Mouse (Mus musculus) heart, postnatal 14 days (tissue): ENCODE results near the gene Ppa2. TPM values are rescaled to one million over a fixed set of nuclear protein-coding genes. Genes with fewer than 3 reads are reported as not detected.

Source experiments
- DNase-seq, 2 experiments: peaks; one replicate each; pipeline ENCODE4 v3.0.0; 2021 to 2022
- intact Hi-C: fragments of 180-260 bp; cut with DNase I; formaldehyde crosslinking; loops from one replicate; pipeline ENCODE4 v1.15.1; 2025
- long read RNA-seq, 2 experiments: library from polyadenylated mRNA; stranded (forward); transcript quantifications; one replicate each; pipeline ENCODE4 v2.0.0; 2021
- total RNA-seq, 2 experiments: library from RNA; stranded (reverse); gene quantifications; 2 replicates each; pipeline ENCODE4 v1.2.3; 2021

Ppa2 gene
- total RNA-seq, result 100 to 1,000 TPM; 110 to 112 TPM
- long read RNA-seq, experiment 1, transcript Ppa2-201 (12 exons, 1,226 nt), result major isoform, 147 of 170 reads
- long read RNA-seq, experiment 1, partial matches to known transcripts, result 2 of 170 reads
- long read RNA-seq, experiment 1, other reads (novel, unspliced or antisense), result 20 of 170 reads
- long read RNA-seq, experiment 2, transcript Ppa2-201 (12 exons, 1,226 nt), result major isoform, 98 of 112 reads
- long read RNA-seq, experiment 2, partial matches to known transcripts, result 1 of 112 reads
- long read RNA-seq, experiment 2, other reads (novel, unspliced or antisense), result 9 of 112 reads

DNA sequence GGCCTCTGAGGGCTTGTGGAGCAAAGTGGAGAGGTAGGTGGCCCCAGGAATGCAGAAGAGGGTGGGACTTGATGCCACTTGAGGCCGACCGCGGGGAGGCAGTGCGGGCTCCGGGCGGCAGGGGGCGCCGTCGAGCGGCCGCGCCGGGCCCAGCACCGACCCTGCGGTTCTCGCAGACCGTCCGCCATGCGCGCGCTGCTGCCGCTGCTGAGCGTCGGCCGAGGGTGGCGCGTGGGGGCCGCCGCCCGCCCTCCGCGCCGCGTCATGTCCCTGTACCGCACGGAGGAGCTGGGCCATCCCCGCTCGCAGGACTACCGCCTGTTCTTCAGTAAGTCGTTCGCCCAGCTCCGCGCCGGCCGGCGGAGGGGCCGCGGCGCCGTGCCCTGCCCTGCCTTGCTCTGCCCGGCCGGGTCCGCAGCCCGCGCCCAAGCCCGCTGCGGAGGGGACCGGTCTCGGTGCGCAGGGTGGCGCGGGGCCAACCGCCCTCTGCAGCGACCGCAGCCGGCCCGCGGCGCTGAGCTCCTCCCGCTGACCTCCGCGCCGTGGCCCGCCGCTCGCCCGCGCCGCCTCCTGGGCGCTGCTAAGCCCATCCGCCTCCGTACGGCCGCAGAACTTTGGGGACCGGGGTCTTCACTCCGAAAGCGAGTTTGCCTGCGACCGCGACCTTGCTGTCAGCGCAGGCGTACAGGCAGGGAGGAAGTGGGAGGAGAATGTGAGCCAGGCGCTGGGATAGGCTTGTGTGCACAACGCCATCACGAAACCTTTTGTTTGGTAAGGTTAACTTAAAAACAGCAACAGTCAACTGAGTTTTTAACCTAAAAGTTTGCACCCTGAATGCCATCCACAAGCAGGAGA is at the start of gene Ppa2:
Ppa2 (plus strand) TSS at position 157 of the 855 bp plus-strand sequence.
- DNase-seq, result peak; percentile 84 to 86
- intact Hi-C loops, result loop anchor here (5.0 to 10.0 kb wide), 5 partner anchors 205 to 1322 kb away; partner anchors contain the start of gene Tet2

- intact Hi-C loops, result loop anchor here (2.0 to 5.0 kb wide), 2 partner anchors 187 to 525 kb away; no protein-coding TSS in a partner anchor
- DNase-seq, result peak; percentile 65 to 82
Measured at GRCm38 (mm10) chr3:133271887-133272286, 38.0 kb upstream of the Ppa2 start.

GRCm38 (mm10) chr3:133284587-133284986 is 25.3 kb upstream of the Ppa2 start:
- DNase-seq, result no peak
- intact Hi-C loops, result no loop called here

DNA sequence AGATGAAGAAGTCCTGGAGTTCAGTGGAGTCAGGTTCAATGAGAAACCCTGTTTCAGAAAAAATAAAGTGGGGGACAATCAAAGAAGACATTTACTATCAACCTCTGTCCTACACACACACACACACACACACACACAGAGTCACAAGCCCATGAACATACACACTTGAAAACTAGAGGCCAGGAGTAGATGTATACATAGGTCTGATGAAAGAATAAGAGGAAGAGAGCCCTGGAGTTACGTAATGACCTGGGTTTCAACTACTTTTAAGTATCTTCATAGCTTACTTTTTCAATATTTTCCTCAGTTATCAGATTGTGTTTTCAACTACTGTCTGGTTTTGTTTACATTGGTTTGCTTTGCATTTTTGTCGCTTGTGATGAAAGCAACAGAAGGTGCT is 21.1 kb upstream of the Ppa2 start:
- intact Hi-C loops, result no loop called here

DNA sequence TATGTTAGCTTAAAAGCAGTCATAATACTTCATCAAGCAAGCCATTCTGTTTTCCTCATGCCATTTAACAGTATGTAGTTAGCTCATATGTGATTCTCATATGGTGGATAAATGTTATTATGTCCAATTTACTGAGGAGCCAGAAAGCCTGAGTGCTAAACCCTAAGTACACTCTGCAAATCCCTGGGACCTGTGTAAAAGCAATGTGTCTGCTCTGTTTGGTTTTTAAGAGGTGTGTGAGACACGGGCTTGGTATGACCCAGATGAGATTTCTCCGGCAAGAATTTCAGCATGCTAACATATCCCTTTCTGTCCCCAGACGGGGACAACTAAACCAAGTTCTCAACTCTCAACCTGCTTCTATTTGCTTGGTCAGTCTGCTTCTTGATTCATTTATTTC is 5.6 kb upstream of the Ppa2 start:
- intact Hi-C loops, result no loop called here
- no peak for DNase-seq

More for the DNA sequence above, 21.1 kb upstream of the Ppa2 start:
- no peak for DNase-seq

GRCm38 (mm10) chr3:133308361-133308760 is 1.5 kb upstream of the Ppa2 start:
- intact Hi-C loops, result no loop called here
- DNase-seq, result no peak

DNA sequence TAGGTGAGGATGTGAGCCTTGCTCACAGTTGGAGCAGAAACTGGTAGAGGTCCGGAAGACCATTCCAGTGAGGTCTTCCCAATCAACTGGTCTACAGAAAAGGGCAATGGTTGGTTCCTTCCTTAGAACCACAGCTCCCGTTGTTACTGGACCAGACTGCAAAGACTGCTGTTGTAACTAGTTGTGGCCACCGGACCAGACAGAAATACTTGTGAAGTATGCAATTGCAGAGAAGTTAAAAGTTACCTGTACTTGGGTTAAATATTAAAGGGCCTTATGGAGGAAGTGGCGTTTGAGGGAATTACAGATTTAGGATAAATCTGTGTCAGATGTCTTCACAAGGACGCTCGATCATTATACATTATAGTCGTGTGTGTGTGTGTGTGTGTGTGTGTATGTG is 551 bp upstream of the Ppa2 start:
- DNase-seq, result no peak
- intact Hi-C loops, result no loop called here

DNA sequence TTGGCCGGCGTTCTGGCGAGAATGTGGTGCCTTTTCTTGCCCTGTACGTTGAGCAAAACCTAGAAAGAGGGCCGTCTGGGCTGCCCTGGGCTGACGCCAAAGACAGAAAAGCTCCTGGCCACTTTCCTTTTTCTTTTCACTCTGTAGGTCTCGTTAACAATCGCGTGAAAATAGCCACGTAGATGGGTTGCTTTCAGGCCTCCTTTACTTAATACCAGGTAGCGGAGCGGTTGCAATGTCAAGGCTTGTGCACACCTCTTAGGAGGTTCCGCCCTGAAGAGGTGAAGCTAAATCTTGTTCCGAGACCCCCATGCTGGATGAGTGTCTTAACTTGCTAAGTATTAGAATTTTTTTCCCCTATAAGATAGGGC is 884 bp downstream of the Ppa2 start:
- intact Hi-C loops, result loop anchor here (5.0 to 10.0 kb wide), 5 partner anchors 204 to 1322 kb away; partner anchors contain the start of gene Tet2
- no peak for DNase-seq

- intact Hi-C loops, result loop anchor here (5.0 to 10.0 kb wide), 5 partner anchors 202 to 1320 kb away; partner anchors contain the start of gene Tet2
- DNase-seq, result no peak
Measured at GRCm38 (mm10) chr3:133312331-133312730, 2.4 kb downstream of the Ppa2 start.

DNA sequence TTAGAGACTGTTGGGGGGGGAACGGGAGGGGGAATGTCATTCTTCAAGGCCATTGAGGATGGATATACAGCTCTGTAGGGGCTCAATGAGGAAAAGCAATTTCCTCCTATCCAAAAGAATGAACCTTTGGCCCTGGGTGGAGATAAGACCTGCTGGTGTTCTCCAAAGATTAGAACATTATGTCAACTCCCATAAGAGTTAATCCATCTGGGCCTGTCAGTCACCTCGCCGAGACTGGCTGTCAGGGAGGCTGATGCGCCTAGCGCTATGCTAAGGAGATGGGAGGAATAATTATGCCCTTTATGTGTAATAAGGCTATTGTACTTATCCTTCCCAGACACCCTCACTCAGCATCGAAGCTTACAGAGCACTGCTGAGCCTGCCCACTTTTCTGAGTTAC is 2.9 kb downstream of the Ppa2 start:
- intact Hi-C loops, result loop anchor here (5.0 to 10.0 kb wide), 5 partner anchors 202 to 1319 kb away; partner anchors contain the start of gene Tet2

DNA sequence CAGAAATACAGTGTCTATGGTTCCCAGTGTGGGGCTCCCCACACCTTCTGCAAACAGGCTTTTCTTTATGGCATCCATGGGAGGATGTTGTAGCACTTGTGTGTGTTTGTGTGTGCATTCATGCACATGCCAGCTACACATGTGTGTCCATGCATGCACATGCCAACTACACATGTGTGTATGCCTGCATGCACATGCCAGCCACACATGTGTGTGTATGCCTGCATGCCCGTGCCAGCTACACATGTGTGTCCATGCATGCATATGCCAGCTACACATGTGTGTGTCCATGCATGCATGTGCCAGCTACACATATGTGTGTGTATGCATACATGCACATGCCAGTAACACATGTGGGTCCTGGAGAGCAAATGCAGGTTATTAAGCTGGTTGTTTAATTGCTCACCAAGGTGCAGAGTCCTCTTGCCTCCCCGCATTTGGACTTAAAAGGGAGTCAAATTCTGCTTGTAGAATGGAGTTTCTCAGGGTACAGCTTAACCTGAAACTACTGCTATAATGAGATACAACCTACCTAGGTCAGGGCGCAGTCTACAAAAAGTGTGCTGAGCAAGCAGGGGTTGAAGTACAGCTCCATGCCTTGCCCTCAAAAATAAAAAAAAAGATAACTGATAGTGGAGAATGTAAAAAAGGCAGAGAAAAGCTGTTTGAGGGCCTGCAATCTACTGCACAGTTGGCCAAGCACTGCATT is 3.7 kb downstream of the Ppa2 start:
- no peak for DNase-seq
- intact Hi-C loops, result loop anchor here (5.0 to 10.0 kb wide), 5 partner anchors 201 to 1319 kb away; partner anchors contain the start of gene Tet2

More for the DNA sequence above, 2.9 kb downstream of the Ppa2 start:
- no peak for DNase-seq

- intact Hi-C loops, result loop anchor here (5.0 to 10.0 kb wide), 5 partner anchors 200 to 1318 kb away; partner anchors contain the start of gene Tet2
- DNase-seq, result peak; percentile 77 to 85
Measured at GRCm38 (mm10) chr3:133314475-133314874, 4.6 kb downstream of the Ppa2 start.

GRCm38 (mm10) chr3:133315011-133315410 is 5.1 kb downstream of the Ppa2 start:
- DNase-seq, result no peak
- intact Hi-C loops, result loop anchor here (10.0 kb wide), 3 partner anchors 200 to 520 kb away; partner anchors contain the start of gene Tet2

DNA sequence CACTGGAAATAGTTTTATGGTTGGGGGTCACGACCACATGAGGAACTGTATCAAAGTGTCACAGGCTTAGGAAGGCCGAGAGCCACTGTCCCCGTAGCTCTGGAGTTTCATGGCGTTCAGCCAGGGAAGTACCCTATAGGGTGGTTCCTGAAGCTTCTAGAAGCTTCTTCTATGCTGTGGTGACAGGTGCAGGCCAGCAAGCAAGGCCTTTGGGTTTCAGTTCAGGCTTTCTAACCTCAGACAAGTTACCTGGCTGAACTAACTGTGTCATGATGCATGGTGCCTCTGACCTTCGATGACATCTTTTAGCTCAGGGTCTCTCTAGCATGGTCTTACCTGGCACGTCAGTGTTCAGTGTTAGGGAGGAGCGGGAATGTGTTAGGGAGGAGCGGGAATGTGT is 5.7 kb downstream of the Ppa2 start:
- intact Hi-C loops, result loop anchor here (10.0 kb wide), 3 partner anchors 199 to 519 kb away; partner anchors contain the start of gene Tet2
- no peak for DNase-seq

GRCm38 (mm10) chr3:133317845-133318244 is 7.9 kb downstream of the Ppa2 start:
- intact Hi-C loops, result loop anchor here (10.0 kb wide), 3 partner anchors 197 to 517 kb away; partner anchors contain the start of gene Tet2
- no peak for DNase-seq

DNA sequence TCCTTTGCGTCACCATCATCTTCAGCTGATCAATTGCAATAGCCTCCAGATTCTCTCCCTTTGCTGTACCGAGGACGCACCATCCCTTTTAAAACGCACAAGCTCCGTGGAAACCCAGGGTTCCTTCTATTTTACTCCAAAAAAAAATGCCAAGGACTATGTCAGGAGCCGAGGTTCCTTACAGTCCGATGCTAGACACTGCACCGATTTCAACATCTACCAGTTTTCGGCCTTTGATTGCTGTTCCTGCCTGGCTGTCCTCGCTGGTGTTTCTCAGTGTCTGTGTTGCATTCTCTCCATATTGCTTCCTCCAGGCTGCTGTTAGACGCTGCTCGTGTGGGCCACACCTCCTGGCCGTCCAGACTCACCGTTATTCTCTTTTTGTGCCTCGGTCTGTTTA is 8.7 kb downstream of the Ppa2 start:
- DNase-seq, result no peak
- intact Hi-C loops, result loop anchor here (10.0 kb wide), 3 partner anchors 196 to 516 kb away; partner anchors contain the start of gene Tet2

- DNase-seq, result no peak
- intact Hi-C loops, result loop anchor here (10.0 kb wide), 3 partner anchors 195 to 515 kb away; partner anchors contain the start of gene Tet2
Measured at GRCm38 (mm10) chr3:133319795-133320194, 9.9 kb downstream of the Ppa2 start.

DNA sequence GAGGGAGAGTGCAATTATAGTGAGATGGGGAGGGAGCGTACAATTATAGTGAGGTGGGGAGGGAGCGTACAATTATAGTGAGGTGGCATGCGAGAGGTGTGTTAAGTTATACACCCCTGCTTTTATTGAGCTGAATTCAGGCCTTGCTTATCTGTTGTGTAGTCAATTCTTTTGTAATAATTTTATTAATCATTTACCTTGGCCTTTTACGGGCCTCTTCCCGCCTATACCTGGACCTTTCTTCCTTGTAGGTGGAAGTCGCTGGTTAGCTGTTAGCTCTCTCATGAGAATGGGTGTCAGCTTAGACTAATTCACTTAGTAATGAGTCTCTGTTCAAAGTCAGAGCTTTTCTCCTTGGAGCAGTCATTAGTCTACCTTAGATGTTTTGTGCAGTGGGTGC is 10.4 kb downstream of the Ppa2 start:
- intact Hi-C loops, result no loop called here
- no peak for DNase-seq

- intact Hi-C loops, result no loop called here
Measured at GRCm38 (mm10) chr3:133321928-133322327, 12.0 kb downstream of the Ppa2 start.

DNA sequence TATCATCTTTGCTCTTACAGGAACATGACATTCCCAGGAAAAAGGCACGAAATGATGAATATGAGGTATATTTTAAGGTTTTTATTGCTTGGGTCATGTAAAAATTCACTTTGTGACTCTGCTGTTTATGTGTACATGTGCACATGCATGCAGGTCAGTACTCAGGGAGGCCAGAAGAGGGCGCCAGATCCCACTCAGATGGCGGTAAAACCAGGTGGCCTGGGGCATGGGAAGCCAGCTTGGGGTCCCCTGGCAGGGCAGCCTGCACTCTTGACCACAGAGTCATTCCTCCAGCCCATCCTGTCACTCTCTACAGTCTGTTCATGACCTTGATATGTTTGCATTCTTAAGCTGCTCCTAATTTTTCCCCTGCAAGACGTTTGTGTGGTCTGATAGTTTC is 12.6 kb downstream of the Ppa2 start:
- intact Hi-C loops, result no loop called here
- no peak for DNase-seq

More at GRCm38 (mm10) chr3:133321928-133322327, 12.0 kb downstream of the Ppa2 start:
- DNase-seq, result no peak
